Mouse (Mus musculus) neural tube, embryonic 14.5 days (tissue): ENCODE measurements around the gene Ltb. TPM values are rescaled to one million over a fixed set of nuclear protein-coding genes. Genes with fewer than 3 reads are reported as not detected.
"Not testable (repeated sequence)": the region's sequence is repeated elsewhere in the genome, so short reads cannot be mapped to it uniquely, and the experiment has no call there.

Source experiments
- ATAC-seq: fragments of 200-750 bp; cut with Nextera tagmentation; 2 replicates; pipeline ENCODE4 v1.8.0; 2017; ENCODE audit warnings: low read depth, mild to moderate bottlenecking, moderate TSS enrichment, moderate library complexity
- H3K27ac ChIP-seq: fragments of 300-500 bp; sonication (generic); 2 replicates; pipeline ENCODE4 v1.5.1; 2014; ENCODE audit warnings: low read depth, mild to moderate bottlenecking, control low read depth, low read length, moderate library complexity, mixed read lengths
- H3K27me3 ChIP-seq: fragments of 300-500 bp; sonication (generic); 2 replicates; pipeline ENCODE4 v1.6.1; 2014; ENCODE audit warnings: low read length; ENCODE audit not compliant: control insufficient read depth, insufficient read depth
- H3K36me3 ChIP-seq: fragments of 300-500 bp; sonication (generic); 2 replicates; pipeline ENCODE4 v1.6.1; 2014; ENCODE audit warnings: low read length, mixed read lengths; ENCODE audit not compliant: control insufficient read depth, insufficient read depth
- H3K4me1 ChIP-seq: fragments of 300-500 bp; sonication (generic); 2 replicates; pipeline ENCODE4 v1.6.1; 2014; ENCODE audit warnings: low read length; ENCODE audit not compliant: control insufficient read depth, insufficient read depth
- H3K4me2 ChIP-seq: fragments of 300-500 bp; sonication (generic); 2 replicates; pipeline ENCODE4 v1.6.1; 2014; ENCODE audit warnings: mild to moderate bottlenecking, low read depth, low read length, control low read depth
- H3K4me3 ChIP-seq: fragments of 300-500 bp; sonication (generic); 2 replicates; pipeline ENCODE4 v1.5.1; 2014; ENCODE audit warnings: low read depth, low read length, control low read depth, mixed read lengths
- H3K9ac ChIP-seq: fragments of 300-500 bp; sonication (generic); replicated peaks from 2 replicates; pipeline ENCODE4 v1.6.1; 2014; ENCODE audit warnings: low read depth, mild to moderate bottlenecking, control low read depth, low read length, mixed read lengths
- H3K9me3 ChIP-seq: fragments of 300-500 bp; sonication (generic); 2 replicates; pipeline ENCODE4 v1.6.1; 2016; ENCODE audit warnings: low read length; ENCODE audit not compliant: control insufficient read depth
- whole genome bisulfite sequencing: fragments of 180-500 bp; shearing (Covaris S2); extraction: QIAGEN DNeasy Blood & Tissue Kit; methylation state at CpG from one replicate; pipeline ENCODE4 v1.1.7; 2014; 5-methylcytosine and 5-hydroxymethylcytosine counted together
- polyA plus RNA-seq: library from polyadenylated mRNA; unstranded; fragments of >200 nt; fragmentation: Nextera tagmentation; extraction: Ambion mirVana; gene quantifications from 2 replicates; pipeline ENCODE4 v1.2.1, GENCODE M21; 2014

The Ltb gene
- polyA plus RNA-seq, 1 experiment from 2014 or later: 0.62 TPM

DNA sequence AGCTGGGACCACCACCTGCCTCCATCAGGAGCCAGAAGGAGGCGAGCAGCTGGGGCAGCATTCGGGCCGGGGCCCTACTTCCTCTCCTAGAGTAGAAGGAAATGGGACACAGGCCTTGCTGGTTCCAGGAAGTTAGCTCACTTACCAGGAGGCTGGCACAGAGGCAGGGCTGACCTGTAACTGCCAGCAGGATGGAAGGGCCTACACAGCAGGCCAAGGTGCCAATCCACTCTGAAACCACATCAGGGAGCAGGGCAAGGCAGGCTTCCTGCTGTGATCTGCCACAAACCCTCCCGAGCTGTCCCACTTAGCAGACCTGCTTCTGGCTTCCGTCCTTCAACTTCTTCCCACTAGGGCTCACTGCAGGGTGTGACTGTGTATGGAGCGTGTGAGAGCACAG lies 28.1 kb downstream of the Ltb start:
- Histone ChIP-seq H3K4me2 (no peak overlapping the region), H3K9me3 (no peaks in the 10 kb centered on the region), H3K36me3 (peaks cover 9% of the 10 kb centered on the region; the same call in 1 of the 2 replicates), H3K27ac (0 out of 2 replicates have a peak overlapping the region, but pooled peaks have one; percentile 10), H3K9ac (no peak overlapping the region), H3K4me3 (no peak overlapping the region), H3K27me3 (no peaks in the 10 kb centered on the region), H3K4me1 (no peaks in the 10 kb centered on the region)
- WGBS: 74% methylated on average over 6 of the region's 6 CpGs
- ATAC-seq: no peak

DNA sequence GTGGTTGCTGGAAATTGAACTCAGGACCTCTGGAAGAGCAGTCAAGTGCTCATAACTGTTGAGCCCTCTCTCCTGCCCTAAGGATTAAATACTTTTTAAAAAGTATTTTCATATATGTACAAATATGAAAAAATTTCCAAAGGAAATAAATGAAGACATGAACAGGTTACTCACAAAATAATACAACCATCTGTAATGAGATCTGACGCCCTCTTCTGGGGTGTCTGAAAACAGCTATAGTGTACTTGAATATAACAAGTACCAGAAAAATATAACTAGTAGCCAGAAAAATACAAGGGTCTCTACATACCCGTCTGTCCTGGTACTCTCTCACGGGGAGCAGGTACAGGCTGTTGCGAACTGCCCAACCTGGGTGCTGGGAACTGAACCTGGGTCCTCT lies 30.4 kb downstream of the Ltb start:
- Histone ChIP-seq H3K27ac (no peak overlapping the region), H3K27me3 (no peaks in the 10 kb centered on the region), H3K9ac (no peak overlapping the region), H3K4me3 (no peak overlapping the region), H3K9me3 (no peaks in the 10 kb centered on the region), H3K4me1 (no peaks in the 10 kb centered on the region), H3K4me2 (no peak overlapping the region), H3K36me3 (peaks cover 22% of the 10 kb centered on the region)
- WGBS: 95% methylated on average over 4 of the region's 4 CpGs
- no peak for ATAC-seq

DNA sequence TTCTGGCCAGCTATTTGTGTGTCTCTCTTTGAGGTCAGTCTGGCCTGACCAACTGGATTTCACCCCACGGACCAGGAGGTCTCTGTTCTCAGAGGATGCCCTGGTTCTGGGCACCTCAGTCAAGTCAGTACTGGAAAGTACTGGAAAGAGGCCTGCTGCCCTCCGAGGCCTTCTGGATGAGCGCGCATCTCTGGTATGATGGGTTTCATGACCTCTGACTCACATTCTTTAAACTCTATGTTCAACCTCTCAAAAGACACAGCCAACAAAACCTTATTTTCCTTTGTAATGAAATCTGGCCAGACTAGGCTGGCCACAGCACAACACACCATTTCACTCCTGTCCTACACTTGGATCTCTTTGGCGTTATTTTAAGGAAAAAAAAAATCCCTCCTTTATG lies 31.2 kb downstream of the Ltb start:
- WGBS: 96% methylated on average over 5 of the region's 5 CpGs
- no peaks in the 10 kb centered on the region for H3K4me1 ChIP-seq

DNA sequence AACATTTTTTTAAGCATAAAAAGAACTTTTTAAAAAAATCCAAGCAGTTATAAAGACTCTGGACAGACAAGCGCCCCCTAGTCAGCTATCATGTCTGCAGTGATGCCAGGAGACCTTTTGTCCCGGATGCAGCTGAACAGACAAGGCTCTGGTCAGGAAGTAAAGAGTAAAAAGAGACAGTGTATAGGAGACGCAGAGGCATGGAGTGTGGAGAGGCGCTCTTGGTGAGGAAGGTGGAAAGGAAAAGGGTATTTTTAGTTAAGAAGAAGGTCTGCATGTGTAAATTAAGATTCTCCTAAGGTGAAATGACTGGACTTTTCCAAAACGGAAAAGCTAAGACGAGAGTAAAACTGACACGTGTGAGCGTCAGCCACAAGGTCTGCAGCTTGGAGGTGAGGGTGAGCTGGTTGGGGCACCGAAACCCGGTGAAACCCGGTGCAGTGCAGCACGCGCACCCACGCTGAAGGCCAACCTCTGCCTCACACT lies 32.4 kb downstream of the Ltb start:
- Histone ChIP-seq H3K9me3 (no peaks in the 10 kb centered on the region), H3K36me3 (peaks cover 22% of the 10 kb centered on the region), H3K4me2 (no peak overlapping the region), H3K9ac (no peak overlapping the region), H3K27me3 (no peaks in the 10 kb centered on the region), H3K4me1 (no peaks in the 10 kb centered on the region), H3K4me3 (no peak overlapping the region), H3K27ac (no peak overlapping the region)
- WGBS: 94% methylated on average over 14 of the region's 14 CpGs
- no peak for ATAC-seq

More for the DNA sequence above, 31.2 kb downstream of the Ltb start:
- H3K27me3 ChIP-seq: no peaks in the 10 kb centered on the region
- no peaks in the 10 kb centered on the region for H3K9me3 ChIP-seq
- ATAC-seq: no peak
- no peak overlapping the region for H3K27ac ChIP-seq
- H3K36me3 ChIP-seq: peaks cover 21% of the 10 kb centered on the region
- H3K4me3 ChIP-seq: no peak overlapping the region
- H3K9ac ChIP-seq: no peak overlapping the region
- no peak overlapping the region for H3K4me2 ChIP-seq

DNA sequence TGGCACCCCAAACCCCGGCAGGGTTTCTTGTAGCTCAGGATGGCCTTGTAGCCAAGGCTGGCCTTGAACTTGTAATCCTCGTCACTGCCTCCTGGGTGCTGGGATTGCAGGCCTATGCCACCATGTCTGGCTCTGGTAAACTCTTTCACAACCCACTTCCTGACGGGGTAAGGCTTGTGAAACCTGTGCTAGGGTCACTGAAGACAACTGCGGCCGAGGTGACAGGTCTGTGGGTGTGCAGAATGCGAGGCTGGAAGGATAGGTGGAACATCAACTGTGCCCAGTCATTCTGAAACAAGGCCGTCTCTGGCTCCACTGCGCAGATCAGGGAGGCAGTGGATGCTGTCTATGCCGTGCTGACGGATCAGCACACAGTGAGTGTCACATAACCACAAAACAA lies 36.8 kb downstream of the Ltb start:
- H3K9me3 ChIP-seq: no peaks in the 10 kb centered on the region
- no peak overlapping the region for H3K9ac ChIP-seq
- no peak overlapping the region for H3K4me3 ChIP-seq
- H3K36me3 ChIP-seq: peaks cover 20% of the 10 kb centered on the region; the same call in 1 of the 2 replicates
- H3K4me1 ChIP-seq: peaks cover 8% of the 10 kb centered on the region; the same call in 1 of the 2 replicates
- no peak overlapping the region for H3K4me2 ChIP-seq
- WGBS: 93% methylated on average over 10 of the region's 10 CpGs
- no peak overlapping the region for H3K27ac ChIP-seq
- ATAC-seq: no peak
- no peaks in the 10 kb centered on the region for H3K27me3 ChIP-seq

DNA sequence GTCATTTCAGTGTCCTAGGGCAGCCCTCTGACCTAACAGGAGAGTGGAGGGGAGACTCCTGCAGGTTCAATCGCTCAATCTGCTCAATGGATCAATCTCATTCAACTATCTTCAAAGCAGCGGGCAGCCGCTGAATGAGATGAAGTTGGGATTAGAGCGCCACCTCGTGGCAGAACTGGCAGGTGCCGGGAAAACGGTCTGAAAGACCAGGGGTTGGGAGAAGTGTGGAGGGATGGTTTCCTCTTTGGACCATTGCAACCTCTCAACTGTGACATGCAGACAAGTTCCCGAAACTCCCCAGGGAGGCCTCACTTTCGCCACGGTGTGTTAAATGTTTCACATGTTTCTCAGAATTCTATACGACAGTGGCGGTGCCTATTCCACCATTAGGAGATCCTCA lies 37.8 kb downstream of the Ltb start:
- Histone ChIP-seq H3K9ac (no peak overlapping the region), H3K4me3 (no peak overlapping the region)

DNA sequence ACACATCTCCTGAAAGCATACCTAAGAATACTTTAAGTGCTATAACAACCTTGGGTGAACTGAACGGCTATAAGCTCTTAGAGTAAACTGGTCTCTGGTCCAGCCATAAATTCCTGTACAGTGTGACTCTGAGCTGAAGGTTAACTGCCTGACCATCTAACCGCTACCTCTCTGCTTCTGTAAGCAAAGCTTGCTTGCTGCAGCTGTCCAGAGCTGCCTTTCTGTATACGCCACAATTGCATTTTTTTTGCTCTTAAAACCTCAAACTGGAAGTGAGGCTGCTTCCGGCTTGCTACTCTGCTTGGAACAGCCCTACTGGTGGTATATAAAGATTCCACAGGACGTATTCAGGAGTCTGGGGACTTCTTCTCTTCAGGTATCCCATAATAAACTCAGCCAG lies 38.4 kb downstream of the Ltb start:
- 87% methylated on average over 5 of the region's 5 CpGs for WGBS
- no peak overlapping the region for H3K4me2 ChIP-seq

More for the DNA sequence above, 37.8 kb downstream of the Ltb start:
- no peaks in the 10 kb centered on the region for H3K9me3 ChIP-seq
- H3K4me2 ChIP-seq: peak overlapping the region; percentile 16; the same call in 1 of the 2 replicates
- ATAC-seq: no peak
- no peak overlapping the region for H3K27ac ChIP-seq
- 12% methylated on average over 12 of the region's 12 CpGs for WGBS
- H3K27me3 ChIP-seq: no peaks in the 10 kb centered on the region
- peaks cover 20% of the 10 kb centered on the region; the same call in 1 of the 2 replicates for H3K36me3 ChIP-seq
- H3K4me1 ChIP-seq: peaks cover 13% of the 10 kb centered on the region; the same call in 1 of the 2 replicates

DNA sequence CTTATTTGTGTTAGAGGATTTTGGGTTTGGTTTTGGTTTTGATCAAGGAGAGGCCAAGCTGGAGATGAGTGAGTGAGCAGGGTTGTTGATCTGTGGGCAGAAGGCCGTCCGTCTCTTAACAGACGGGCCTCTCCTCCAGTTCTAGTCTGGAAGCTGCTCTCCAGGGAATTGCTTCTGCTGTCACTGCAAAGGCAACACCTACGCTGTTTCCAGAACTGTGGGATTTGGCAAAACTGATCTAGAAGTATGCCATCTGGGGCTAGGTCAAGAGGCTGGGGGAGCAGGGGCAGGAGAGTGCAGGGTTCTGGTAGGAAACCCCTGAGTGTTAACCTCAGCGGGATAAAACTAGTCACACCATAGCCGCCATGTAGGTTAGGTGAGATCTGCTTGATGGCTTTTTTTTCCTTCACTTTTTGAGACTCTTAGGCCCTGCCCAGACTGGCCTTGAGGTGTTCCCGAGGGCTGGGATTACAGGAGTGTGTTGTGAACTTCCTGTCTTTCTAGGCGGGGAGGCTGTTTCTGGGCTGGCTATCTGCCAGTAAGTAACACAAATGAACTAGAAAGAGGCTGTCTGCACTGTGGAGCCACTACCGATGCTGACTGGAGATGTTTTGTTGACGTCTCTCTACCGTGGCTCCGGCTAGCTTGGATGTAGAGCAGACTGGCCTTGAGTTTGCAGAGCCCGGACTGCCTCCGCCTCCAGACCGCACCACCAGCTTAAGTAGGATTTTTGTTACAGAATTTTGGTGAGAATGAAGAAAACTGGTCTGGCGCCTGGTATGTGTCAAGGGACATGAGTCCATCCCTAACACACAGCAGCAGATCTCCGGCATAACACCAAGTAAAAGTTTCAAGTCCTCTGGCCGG lies 39.1 kb downstream of the Ltb start, which contains the start of gene Atp6v1g2:
Gene Atp6v1g2 (plus strand): TSS at position 547 of the 867 bp plus-strand sequence.
- H3K27ac ChIP-seq: 0 out of 2 replicates have a peak within 1 kb of the TSS, but pooled peaks have one; percentile 10
- H3K4me1 ChIP-seq: peaks cover 15% of the 10 kb centered on the region; the same call in 1 of the 2 replicates
- H3K27me3 ChIP-seq: no peaks in the 10 kb centered on the region
- peaks cover 15% of the 10 kb centered on the region; the same call in 1 of the 2 replicates for H3K36me3 ChIP-seq
- H3K9me3 ChIP-seq: no peaks in the 10 kb centered on the region
- ATAC-seq: no peak
- H3K4me2 ChIP-seq: peak within 1 kb of the TSS; percentile 70
- H3K4me3 ChIP-seq: no peak within 1 kb of the TSS; the same call in 1 of the 2 replicates
- H3K9ac ChIP-seq: no peak within 1 kb of the TSS
- 73% methylated on average over 18 of the region's 18 CpGs for WGBS

More for the DNA sequence above, 38.4 kb downstream of the Ltb start:
- no peak for ATAC-seq
- H3K27me3 ChIP-seq: no peaks in the 10 kb centered on the region
- H3K4me1 ChIP-seq: peaks cover 15% of the 10 kb centered on the region; the same call in 1 of the 2 replicates
- H3K9me3 ChIP-seq: no peaks in the 10 kb centered on the region
- no peak overlapping the region for H3K9ac ChIP-seq
- no peak overlapping the region for H3K4me3 ChIP-seq
- no peak overlapping the region for H3K27ac ChIP-seq
- H3K36me3 ChIP-seq: peaks cover 18% of the 10 kb centered on the region; the same call in 1 of the 2 replicates

DNA sequence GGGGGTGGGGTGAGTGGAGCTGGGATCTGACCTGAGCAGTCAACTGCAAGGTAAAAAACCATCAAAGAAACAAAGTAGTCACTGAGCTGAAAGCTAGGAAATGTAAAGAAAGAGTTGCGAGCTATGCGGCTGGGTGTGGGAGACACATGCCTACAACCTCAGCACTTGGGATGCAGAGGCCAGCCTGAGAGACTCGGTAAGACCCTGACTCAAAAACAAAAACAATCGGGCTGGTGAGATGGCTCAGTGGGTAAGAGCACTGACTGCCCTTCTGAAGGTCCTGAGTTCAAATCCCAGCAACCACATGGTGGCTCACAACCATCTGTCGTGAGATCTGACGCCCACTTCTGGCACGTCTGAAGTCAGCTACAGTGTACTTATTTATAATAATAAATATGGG lies 39.9 kb downstream of the Ltb start:
- Histone ChIP-seq H3K4me1 (peaks cover 15% of the 10 kb centered on the region; the same call in 1 of the 2 replicates), H3K36me3 (peaks cover 12% of the 10 kb centered on the region; the same call in 1 of the 2 replicates), H3K4me2 (peak overlapping the region; percentile 70)
- not testable (repeated sequence) for H3K27me3 ChIP-seq, H3K9ac ChIP-seq, H3K27ac ChIP-seq, H3K9me3 ChIP-seq, H3K4me3 ChIP-seq, ATAC-seq
- 85% methylated on average over 7 of the region's 7 CpGs for WGBS
